Mouse (Mus musculus) CH12.LX (cell line): ENCODE results near the gene Mdga1. TPM values are rescaled to one million over a fixed set of nuclear protein-coding genes. Genes with fewer than 3 reads are reported as not detected.

Experiments
- DNase-seq: peaks from one replicate; pipeline ENCODE4 v3.0.0-alpha.2; 2013; ENCODE audit errors: extremely low read depth
- H3K27ac ChIP-seq: 2 replicates; pipeline ENCODE4 v1.5.1; 2012; ENCODE audit warnings: low read depth, mild to moderate bottlenecking, control low read depth, moderate library complexity; ENCODE audit not compliant: insufficient read depth
- H3K27me3 ChIP-seq: replicated peaks from 2 replicates; pipeline ENCODE3; 2012; ENCODE audit warnings: inconsistent platforms
- H3K36me3 ChIP-seq, 2 experiments: replicated peaks in 1 of 2; 2 replicates each; pipeline versions ENCODE3 to v1.6.1; 2012; ENCODE audit warnings: inconsistent platforms in 1 of 2, low read length in 1 of 2, mild to moderate bottlenecking in 1 of 2, mixed read lengths in 1 of 2, moderate library complexity in 1 of 2; ENCODE audit not compliant: control insufficient read depth in 1 of 2, insufficient read depth in 1 of 2
- H3K4me1 ChIP-seq, 2 experiments: 2 replicates each; pipeline ENCODE4 v1.6.1; 2012; ENCODE audit warnings: inconsistent platforms in 1 of 2, moderate library complexity in 1 of 2; ENCODE audit not compliant: insufficient read depth in 2 of 2, control insufficient read depth in 1 of 2
- H3K4me2 ChIP-seq: 2 replicates; pipeline ENCODE4 v1.6.1; 2012; ENCODE audit warnings: low read depth, mild to moderate bottlenecking, control low read depth; ENCODE audit not compliant: poor library complexity, insufficient read depth, severe bottlenecking
- H3K4me3 ChIP-seq, 3 experiments: fragments of 150-350 bp in 1 of 3; sonication (generic) in 1 of 3; replicated peaks in 1 of 3; 2 replicates each; pipeline versions ENCODE3 to v1.5.1; 2011 to 2012; ENCODE audit warnings: low read depth in 2 of 3, low read length in 2 of 3, mild to moderate bottlenecking in 2 of 3, moderate library complexity in 2 of 3, control low read depth in 1 of 3, improper control_type of control experiment in 1 of 3, inconsistent platforms in 1 of 3, mixed read lengths in 1 of 3; ENCODE audit not compliant: poor library complexity in 1 of 3
- H3K79me2 ChIP-seq: replicated peaks from 2 replicates; pipeline ENCODE4 v1.6.1; 2012; ENCODE audit warnings: mild to moderate bottlenecking, moderate library complexity; ENCODE audit not compliant: control insufficient read depth, poor library complexity, insufficient read depth, severe bottlenecking; ENCODE audit errors: extremely low read depth
- H3K9ac ChIP-seq: 2 replicates; pipeline ENCODE4 v1.6.1; 2012; ENCODE audit warnings: low read depth, mild to moderate bottlenecking, control low read depth, moderate library complexity; ENCODE audit not compliant: insufficient read depth
- H3K9me3 ChIP-seq: replicated peaks from 2 replicates; pipeline ENCODE3; 2012; ENCODE audit warnings: low read length, inconsistent platforms, mixed read lengths
- CHD2 ChIP-seq: IDR thresholded peaks from 2 replicates; pipeline ENCODE4 v1.6.1; 2011; ENCODE audit warnings: low read length, improper control_type of control experiment
- CTCF ChIP-seq, 2 experiments: IDR thresholded peaks in 1 of 2; conservative IDR thresholded peaks in 1 of 2; 2 replicates each; pipeline ENCODE4 v1.5.1; 2011 to 2012; ENCODE audit warnings: low read depth in 2 of 2, low read length in 2 of 2, improper control_type of control experiment in 1 of 2, inconsistent platforms in 1 of 2, mild to moderate bottlenecking in 1 of 2, moderate library complexity in 1 of 2
- E2F4 ChIP-seq: IDR thresholded peaks from 2 replicates; pipeline ENCODE4 v1.6.1; 2011; ENCODE audit warnings: low read depth, low read length, improper control_type of control experiment; ENCODE audit not compliant: insufficient replicate concordance
- ETS1 ChIP-seq: conservative IDR thresholded peaks from 2 replicates; pipeline ENCODE4 v1.6.1; 2012; ENCODE audit warnings: low read depth, mild to moderate bottlenecking, inconsistent platforms, low read length, improper control_type of control experiment, moderate library complexity
- GABPA ChIP-seq: IDR thresholded peaks from 2 replicates; pipeline ENCODE4 v1.6.1; 2012; ENCODE audit warnings: low read depth, low read length, improper control_type of control experiment, inconsistent platforms; ENCODE audit not compliant: insufficient replicate concordance
- KAT2A ChIP-seq: IDR thresholded peaks from 2 replicates; pipeline ENCODE4 v1.6.1; 2012; ENCODE audit warnings: low read length, improper control_type of control experiment, inconsistent platforms; ENCODE audit not compliant: insufficient replicate concordance
- MEF2A ChIP-seq: IDR thresholded peaks from 2 replicates; pipeline ENCODE4 v1.6.1; 2014; ENCODE audit warnings: low read depth, mild to moderate bottlenecking, inconsistent platforms, low read length, improper control_type of control experiment, borderline replicate concordance
- MXI1 ChIP-seq: IDR thresholded peaks from 2 replicates; pipeline ENCODE4 v1.6.1; 2011; ENCODE audit warnings: mild to moderate bottlenecking, low read depth, low read length, improper control_type of control experiment
- MYC ChIP-seq: IDR thresholded peaks from 2 replicates; pipeline ENCODE4 v1.6.1; 2011; ENCODE audit warnings: low read depth, mild to moderate bottlenecking, improper control_type of control experiment, low read length
- NRF1 ChIP-seq: IDR thresholded peaks from 2 replicates; pipeline ENCODE4 v1.6.1; 2014; ENCODE audit warnings: low read depth, mild to moderate bottlenecking, inconsistent platforms, low read length, improper control_type of control experiment, moderate library complexity
- PAX5 ChIP-seq: IDR thresholded peaks from 2 replicates; pipeline ENCODE4 v1.6.1; 2012; ENCODE audit warnings: low read length, inconsistent platforms, mixed read lengths
- POLR2AphosphoS2 ChIP-seq: IDR thresholded peaks from 2 replicates; pipeline ENCODE4 v1.6.1; 2011; ENCODE audit warnings: low read depth, low read length, improper control_type of control experiment
- RAD21 ChIP-seq: IDR thresholded peaks from 2 replicates; pipeline ENCODE4 v1.6.1; 2011; ENCODE audit warnings: low read depth, mild to moderate bottlenecking, low read length, improper control_type of control experiment, moderate library complexity
- SMC3 ChIP-seq: IDR thresholded peaks from 2 replicates; pipeline ENCODE4 v1.6.1; 2011; ENCODE audit warnings: low read depth, low read length, improper control_type of control experiment
- TBP ChIP-seq: conservative IDR thresholded peaks from 2 replicates; pipeline ENCODE4 v1.6.1; 2011; ENCODE audit warnings: low read depth, low read length, improper control_type of control experiment
- USF2 ChIP-seq: conservative IDR thresholded peaks from 2 replicates; pipeline ENCODE4 v1.6.1; 2011; ENCODE audit warnings: low read depth, low read length, improper control_type of control experiment
- ZC3H11A ChIP-seq: IDR thresholded peaks from 2 replicates; pipeline ENCODE4 v1.6.1; 2012; ENCODE audit warnings: low read depth, mild to moderate bottlenecking, inconsistent platforms, low read length, improper control_type of control experiment
- ZMIZ1 ChIP-seq: IDR thresholded peaks from 2 replicates; pipeline ENCODE4 v1.6.1; 2012; ENCODE audit warnings: low read depth, mild to moderate bottlenecking, inconsistent platforms, low read length, improper control_type of control experiment
- ZNF384 ChIP-seq: IDR thresholded peaks from 2 replicates; pipeline ENCODE4 v1.6.1; 2012; ENCODE audit warnings: low read depth, low read length, improper control_type of control experiment, inconsistent platforms
- dilution Hi-C: fragments of 300-500 bp; cut with MboI; formaldehyde crosslinking; loops from 2 replicates; pipeline ENCODE4 v1.14.3; 2020; ENCODE audit warnings: low sequenced_read_pairs; ENCODE audit not compliant: extremely low pct_unique_long_range_greater_than_20kb, extremely low pct_ligation_motif_present
- in situ Hi-C: fragments of 300-500 bp; cut with MboI; formaldehyde crosslinking; loops from 3 replicates; pipeline ENCODE4 v1.14.3; 2019; ENCODE audit warnings: low sequenced_read_pairs, low pct_ligation_motif_present, low pct_unique_long_range_greater_than_20kb, mixed read lengths
- polyA plus RNA-seq: library from polyadenylated mRNA; unstranded; fragments of >175 nt; gene quantifications from 2 replicates; pipeline ENCODE4 v1.2.1, GENCODE M21; 2012; ENCODE audit warnings: low read depth; ENCODE audit not compliant: insufficient read length
- total RNA-seq, 2 experiments: library from RNA; depleted of rRNA; stranded (reverse); fragments of 300-350 nt in 1 of 2; fragments of >200 nt in 1 of 2; gene quantifications; 2 replicates each; pipeline ENCODE4 v1.2.3; 2012 to 2014

The Mdga1 gene
- total and polyA plus RNA-seq, 3 experiments = 0.29 to 0.39 (median 0.38) TPM

GRCm38 (mm10) chr17:29888981-29889980 lies 80.6 kb downstream of the Mdga1 start:
- in situ Hi-C loops = no loop called here
- TF ChIP-seq E2F4 (no peak), MXI1 (no peak), ZC3H11A (no peak), MEF2A (no peak), USF2 (no peak), TBP (no peak), ETS1 (no peak), GABPA (no peak), ZNF384 (no peak)
- TF ChIP-seq, all 38 proteins: peak for 0
- Histone ChIP-seq H3K4me3 (no peak overlapping the region), H3K4me2 (no peak overlapping the region), H3K9ac (no peak overlapping the region), H3K9me3 (peaks cover 33% of the 10 kb centered on the region), H3K79me2 (no peaks in the 10 kb centered on the region), H3K4me1 (no peaks in the 10 kb centered on the region), H3K27me3 (peaks cover 51% of the 10 kb centered on the region), H3K36me3 (no peaks in the 10 kb centered on the region), H3K27ac (no peak overlapping the region)
- no peak for DNase-seq
- dilution Hi-C loops = loop anchor here (25.0 kb wide), 1 partner anchor 102 kb away; no protein-coding TSS in a partner anchor

GRCm38 (mm10) chr17:29887881-29888826 lies 81.7 kb downstream of the Mdga1 start:
- in situ Hi-C loops = no loop called here
- Histone ChIP-seq H3K4me1 (no peaks in the 10 kb centered on the region), H3K4me2 (no peak overlapping the region), H3K9me3 (peaks cover 31% of the 10 kb centered on the region), H3K79me2 (no peaks in the 10 kb centered on the region), H3K4me3 (no peak overlapping the region), H3K27ac (no peak overlapping the region), H3K36me3 (no peaks in the 10 kb centered on the region), H3K27me3 (peaks cover 63% of the 10 kb centered on the region), H3K9ac (no peak overlapping the region)
- DNase-seq = no peak
- TF ChIP-seq GABPA (no peak), USF2 (no peak), RAD21 (no peak), CHD2 (no peak), CTCF (conservative IDR thresholded peaks at IDR 0.05 in 1 of 2, IDR thresholded peaks at IDR 0.05 in 1 of 2; ENCODE audit: low read depth in 2 of 2, low read length in 2 of 2) (no peak), NRF1 (no peak), ETS1 (no peak), POLR2AphosphoS2 (no peak), ZC3H11A (no peak), ZMIZ1 (no peak), KAT2A (no peak), SMC3 (no peak), PAX5 (no peak), MYC (no peak)
- dilution Hi-C loops = loop anchor here (25.0 kb wide), 1 partner anchor 101 kb away; no protein-coding TSS in a partner anchor
